Mouse (Mus musculus): ENCODE measurements around the gene Maff.

Gene Maff

DNA sequence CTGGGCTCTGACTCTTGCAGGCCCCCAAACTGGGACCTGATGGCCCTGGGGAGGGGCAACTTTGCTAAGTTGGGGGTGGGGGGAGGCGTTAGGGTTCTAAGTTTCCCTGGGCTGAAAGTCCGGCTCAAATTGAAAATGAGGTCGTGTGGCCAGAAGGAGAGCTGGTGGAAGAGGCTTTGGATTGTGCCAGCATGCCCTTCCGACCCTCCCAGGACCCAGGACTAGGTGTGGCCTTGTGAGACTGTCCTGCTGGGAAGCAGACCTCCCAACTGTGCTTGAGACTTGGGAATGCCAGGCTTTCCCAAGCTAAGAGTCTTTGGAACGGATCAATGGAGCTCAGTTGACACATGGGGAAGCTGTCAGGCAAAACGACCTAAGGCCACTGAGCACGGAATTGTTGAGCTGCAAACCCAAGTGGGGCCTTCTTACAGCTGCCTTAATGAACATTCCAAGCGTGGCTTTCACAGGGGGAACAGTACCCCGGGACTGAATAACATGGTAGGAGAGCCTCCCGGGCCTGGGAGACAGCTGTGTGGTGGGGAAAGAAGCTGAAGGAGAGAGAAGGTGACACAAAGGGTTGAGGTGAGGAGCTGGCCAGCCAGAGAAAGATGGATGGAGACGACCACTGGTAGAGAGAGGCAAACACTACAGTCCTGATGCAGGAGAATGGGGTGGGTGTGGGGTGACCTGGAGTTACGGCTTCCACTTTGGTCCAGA, 11.7 kb downstream of the Maff start:
- in situ Hi-C loops (cut with MboI, MseI), result no loop called here

GRCm38 (mm10) chr15:79359954-79360353, 13.5 kb downstream of the Maff start:
- in situ Hi-C loops (cut with MboI, MseI), result no loop called here

DNA sequence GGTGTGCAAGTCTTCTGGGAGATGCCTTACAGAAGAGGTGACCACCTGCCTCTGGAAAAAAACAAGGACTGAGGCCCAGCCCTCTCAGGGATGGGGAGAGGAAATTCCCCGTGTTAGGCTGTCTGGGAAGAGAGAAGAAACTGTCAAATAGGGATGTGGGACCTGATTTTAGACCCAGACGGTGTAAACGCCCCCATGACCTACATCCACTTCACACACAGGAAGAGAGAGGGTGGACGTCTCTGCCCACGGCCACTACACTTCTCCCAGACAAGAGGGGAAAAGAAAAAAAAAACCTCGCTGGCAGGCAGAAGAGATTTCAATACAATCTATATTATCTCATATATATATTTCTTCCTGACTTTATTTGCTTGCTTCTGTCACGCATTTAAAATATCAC, 13.9 kb downstream of the Maff start:
- in situ Hi-C loops (cut with MboI, MseI), result no loop called here

GRCm38 (mm10) chr15:79361023-79361422, 14.6 kb downstream of the Maff start:
- in situ Hi-C loops (cut with MboI, MseI), result no loop called here

DNA sequence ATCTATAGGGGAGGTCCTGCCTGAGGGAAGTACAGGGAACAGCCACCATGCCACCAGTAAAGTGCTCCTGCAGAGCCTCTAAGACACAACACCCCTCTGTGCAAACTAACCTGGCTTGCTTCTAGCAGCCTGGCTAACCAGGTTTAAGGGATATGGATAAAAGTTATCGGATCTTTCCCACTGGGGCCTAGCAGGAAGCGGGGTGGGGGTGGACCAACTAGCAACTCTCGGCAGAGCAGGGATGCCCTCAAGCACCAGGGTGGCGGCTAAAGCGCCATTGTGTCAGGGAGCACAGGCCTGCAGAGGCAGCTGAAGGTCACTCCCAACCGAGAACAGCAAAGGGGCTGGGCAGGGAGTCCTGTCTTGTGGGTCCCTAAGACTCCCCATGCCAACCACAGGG, 17.7 kb downstream of the Maff start:
- in situ Hi-C loops (cut with MboI, MseI), result no loop called here

- in situ Hi-C loops (cut with MboI, MseI), result no loop called here
These were observed 18.6 kb downstream of the Maff start for GRCm38 (mm10) chr15:79365068-79365467.

- in situ Hi-C loops (cut with MboI, MseI), result no loop called here
These were observed 20.0 kb downstream of the Maff start for GRCm38 (mm10) chr15:79366402-79366801.

DNA sequence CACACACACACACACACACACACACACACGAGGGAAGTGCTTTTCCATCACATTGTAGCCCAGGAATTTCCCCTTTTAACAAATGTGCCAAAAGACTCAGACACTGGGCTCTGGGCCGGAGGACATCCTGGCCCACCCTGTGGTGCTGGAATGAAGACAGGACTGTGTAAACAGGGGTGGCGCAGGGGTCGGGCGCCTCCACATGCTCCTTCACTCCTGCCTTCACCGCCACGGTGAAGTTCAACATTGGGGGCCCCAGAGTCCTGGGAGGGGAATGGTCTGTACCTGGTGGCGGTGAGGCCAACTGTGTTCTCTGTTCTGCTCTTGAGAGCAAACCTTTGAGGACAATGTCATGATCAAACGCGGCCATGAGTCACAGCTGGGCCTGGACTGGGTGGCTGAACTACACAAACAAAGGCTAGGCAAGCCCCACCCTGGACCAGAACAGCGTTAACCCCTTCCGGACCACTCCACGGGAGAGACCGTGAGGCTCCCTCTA, 21.9 kb downstream of the Maff start:
- in situ Hi-C loops (cut with MboI, MseI), result no loop called here

DNA sequence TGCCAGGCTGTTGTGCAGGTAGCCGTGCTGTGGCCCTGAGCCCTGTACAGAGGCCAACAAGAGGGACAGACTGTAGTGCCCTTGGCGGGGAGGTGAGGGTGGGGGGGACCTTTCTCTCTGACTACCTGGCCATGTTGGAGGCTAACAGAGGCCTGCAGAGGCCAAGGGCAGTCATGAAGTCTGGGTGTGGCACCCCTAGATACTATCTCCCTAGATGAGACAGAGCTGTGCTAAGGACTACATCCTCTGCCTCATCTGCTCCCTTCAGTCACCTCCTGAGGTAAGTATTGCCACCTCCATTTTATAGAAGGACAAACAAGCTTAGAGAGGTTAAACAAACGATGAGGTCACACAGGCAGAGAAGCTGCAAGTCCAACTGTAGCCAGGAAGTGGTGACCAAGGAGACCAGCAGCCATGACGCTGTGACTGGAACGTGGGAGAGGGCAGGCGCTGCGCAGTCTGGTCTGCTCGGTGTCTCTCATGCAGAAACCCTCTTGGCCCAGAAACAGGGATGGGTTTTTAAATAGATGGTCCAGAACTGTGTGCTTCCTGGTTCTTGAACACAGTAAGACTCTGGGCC, 22.5 kb downstream of the Maff start:
- in situ Hi-C loops (cut with MboI, MseI), result no loop called here

DNA sequence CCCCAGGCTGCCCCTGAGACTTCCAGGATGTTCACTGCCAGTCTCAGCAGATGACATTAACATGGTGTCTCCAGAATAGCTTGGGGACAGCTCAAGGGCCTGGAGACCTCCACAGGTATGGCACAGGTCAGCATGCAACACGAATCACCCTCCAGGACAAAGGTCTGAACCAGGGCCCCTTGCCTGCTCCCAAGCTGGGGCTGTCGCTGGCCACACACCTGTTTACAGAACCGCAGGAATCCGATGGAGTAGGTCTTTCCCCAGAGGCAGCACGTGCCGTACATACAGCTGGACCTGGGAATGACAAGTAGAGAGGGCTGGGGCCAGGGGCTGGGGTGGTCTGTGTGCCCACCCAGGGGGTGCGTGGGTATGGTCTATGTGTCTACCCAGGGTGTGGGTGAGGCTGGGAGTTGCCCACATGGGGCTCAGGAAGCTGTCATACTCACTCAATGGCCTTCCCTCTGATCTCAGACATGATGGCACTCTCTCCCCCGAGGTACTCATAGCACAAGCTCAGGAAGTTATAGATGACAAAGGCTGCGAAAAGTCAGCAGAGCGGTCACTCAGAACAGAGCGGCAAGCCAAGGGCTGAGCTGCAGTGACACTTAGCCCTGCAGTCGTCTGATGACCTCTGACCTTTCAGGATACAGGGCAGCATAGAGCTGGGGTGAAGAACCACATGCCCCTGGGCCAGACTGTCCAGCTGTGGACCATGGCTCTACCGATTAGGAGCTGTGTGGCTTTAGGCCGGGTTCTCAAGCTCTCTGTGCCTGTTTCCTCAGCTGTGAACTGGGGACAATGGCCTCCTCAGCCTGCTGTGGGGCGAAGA, 23.2 kb downstream of the Maff start:
- in situ Hi-C loops (cut with MboI, MseI), result no loop called here

GRCm38 (mm10) chr15:79370281-79370843, 23.9 kb downstream of the Maff start:
- in situ Hi-C loops (cut with MboI, MseI), result no loop called here

DNA sequence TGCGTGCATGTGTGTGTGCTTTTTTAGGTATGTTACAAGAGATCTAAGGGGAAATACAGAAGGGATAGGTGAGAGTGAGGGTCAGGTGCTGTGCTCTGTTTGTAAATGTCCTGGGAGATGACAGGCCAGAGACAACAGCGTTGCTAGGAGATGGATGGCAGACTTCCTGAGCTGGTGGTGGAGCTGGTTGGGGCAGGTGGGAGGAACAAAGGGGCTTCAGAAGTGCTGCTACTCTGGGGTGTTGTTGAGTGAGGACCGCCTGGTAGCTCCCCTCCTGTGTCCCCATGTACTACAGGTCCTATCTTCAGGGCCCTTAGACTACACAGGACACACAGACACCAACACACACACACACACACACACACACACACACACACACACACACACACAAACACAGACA, 28.3 kb downstream of the Maff start:
- in situ Hi-C loops (cut with MboI, MseI), result loop anchor here (5.0 kb wide), 2 partner anchors 93 to 132 kb away; no protein-coding TSS in a partner anchor

GRCm38 (mm10) chr15:79377681-79378080, 31.3 kb downstream of the Maff start:
- in situ Hi-C loops (cut with MboI, MseI), result loop anchor here (5.0 kb wide), 2 partner anchors 90 to 135 kb away; no protein-coding TSS in a partner anchor

- in situ Hi-C loops (cut with MboI, MseI), result loop anchor here (5.0 kb wide), 2 partner anchors 89 to 136 kb away; no protein-coding TSS in a partner anchor
These were observed 32.2 kb downstream of the Maff start for GRCm38 (mm10) chr15:79378608-79379007.

DNA sequence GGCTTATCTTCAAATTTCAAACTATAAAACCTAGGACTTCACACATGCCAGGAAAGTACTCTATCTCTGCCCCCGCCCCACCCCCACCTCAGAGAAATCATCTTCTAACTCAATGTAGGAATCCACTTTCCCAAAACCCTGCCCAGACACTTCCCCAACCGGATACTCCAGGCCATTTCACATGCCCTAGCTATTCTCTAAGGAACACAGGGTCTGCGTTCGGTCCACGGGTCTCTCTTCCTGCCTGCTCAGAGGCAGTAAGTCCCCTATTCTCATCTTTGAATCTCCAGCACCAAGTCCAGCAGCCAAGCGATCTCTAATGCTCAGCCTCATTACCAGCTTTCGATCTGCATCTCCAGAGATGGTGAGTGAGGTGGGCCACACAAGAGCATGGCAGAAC, 33.2 kb downstream of the Maff start:
- in situ Hi-C loops (cut with MboI, MseI), result loop anchor here (5.0 kb wide), 2 partner anchors 88 to 137 kb away; no protein-coding TSS in a partner anchor

- in situ Hi-C loops (cut with MboI, MseI), result no loop called here
These were observed 34.3 kb downstream of the Maff start for GRCm38 (mm10) chr15:79380468-79381444.

DNA sequence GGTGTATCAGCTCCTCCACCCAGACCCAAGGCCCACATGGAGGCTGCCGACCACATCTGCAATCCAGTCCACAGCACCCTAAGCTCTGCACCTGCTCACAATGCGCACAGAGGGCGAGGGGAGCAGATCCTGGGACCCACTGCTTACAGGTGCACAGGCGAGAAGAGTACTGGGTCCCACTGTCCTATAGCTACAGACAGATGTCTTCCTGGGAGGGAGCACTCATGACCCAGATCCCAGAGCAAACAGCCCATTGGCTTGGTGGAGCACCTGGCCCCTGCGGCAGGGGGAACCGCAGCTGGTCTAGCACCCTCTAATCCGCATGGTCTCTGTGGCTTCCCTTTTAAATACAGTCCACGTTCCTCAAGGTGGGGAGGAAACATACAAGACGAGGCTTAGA, 35.2 kb downstream of the Maff start:
- in situ Hi-C loops (cut with MboI, MseI), result no loop called here

DNA sequence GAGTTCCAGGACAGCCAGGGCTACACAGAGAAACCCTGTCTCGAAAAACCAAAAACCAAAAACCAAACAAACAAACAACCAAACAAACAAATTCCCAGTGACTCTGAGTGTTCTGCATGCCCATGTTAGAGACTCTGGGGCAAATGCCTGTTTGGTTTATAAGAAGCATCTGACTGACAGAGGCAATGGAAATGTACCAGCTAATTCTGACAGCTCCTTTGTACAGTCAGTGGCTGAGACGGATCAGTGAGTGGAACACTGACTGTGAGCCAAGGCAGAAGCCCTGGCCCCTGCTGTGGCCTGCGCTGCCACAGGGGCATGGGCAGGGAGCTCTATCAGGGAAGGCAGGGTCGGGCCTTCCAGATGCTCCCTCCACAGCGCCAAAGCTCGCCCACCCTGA, 40.7 kb downstream of the Maff start:
- in situ Hi-C loops (cut with MboI, MseI), result no loop called here

DNA sequence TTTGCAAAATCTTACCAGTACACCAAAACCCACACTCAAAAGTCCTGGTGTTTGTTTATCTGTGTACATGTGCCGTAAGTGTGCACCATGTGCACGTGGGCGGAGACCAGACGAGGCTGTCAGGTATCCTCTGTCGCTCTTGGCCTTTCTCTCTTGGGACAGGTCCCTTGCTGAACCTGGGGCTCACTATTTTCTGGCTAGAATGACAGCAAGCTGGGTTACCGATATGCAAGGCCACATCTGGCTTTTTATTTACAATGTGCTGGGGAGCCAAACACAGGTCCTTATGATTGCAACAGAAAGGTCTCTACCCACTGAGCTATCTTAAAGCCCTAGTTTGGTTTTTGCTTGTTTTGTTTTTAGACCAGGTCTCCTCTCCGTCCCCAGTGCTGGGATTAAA, 41.2 kb downstream of the Maff start:
- in situ Hi-C loops (cut with MboI, MseI), result no loop called here

DNA sequence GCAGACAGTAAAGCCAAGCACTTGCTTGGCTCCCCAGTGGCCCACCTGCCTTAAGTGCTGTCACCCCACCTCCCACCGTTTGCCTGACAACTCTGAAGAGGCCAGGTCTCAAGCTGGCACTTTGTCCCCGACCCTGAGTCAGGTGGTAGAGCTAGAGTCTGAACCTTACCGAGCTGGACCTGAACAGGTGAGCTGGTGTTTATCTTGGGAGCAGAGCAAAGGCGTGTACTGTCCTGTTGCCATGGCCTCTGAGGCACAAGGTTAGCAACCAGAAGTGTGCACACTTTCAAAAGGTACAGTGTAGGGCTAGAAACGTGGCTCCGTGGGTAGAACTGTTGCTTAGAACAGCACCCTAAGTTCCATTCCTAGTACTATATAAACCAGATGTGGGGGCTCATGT, 41.8 kb downstream of the Maff start:
- in situ Hi-C loops (cut with MboI, MseI), result no loop called here

DNA sequence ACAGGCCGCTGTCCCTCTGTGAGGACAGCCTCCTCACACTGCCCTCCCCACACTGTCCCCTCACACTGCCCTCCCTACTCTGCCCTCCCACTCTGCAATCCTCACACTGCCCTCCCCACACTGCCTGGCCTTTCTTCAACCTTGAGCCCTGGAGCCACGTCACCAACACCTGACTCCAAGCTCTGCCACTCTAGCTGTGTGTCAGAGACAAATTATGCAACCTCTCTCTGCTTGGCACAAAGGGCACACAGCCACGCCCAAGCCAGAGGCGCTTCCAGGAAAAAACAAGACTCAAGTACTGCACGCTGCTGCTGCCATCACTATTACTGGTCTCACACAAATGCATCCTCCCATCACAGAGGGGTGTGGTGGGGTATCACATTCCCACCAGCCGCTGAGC, 44.0 kb downstream of the Maff start:
- in situ Hi-C loops (cut with MboI, MseI), result no loop called here

Data from T-helper 17 cell (primary cell).